Mouse (Mus musculus) hematopoietic stem cell, adult 5-6 weeks (primary cell): ENCODE measurements around the gene Inafm1. TPM values are rescaled to one million over a fixed set of nuclear protein-coding genes. Genes with fewer than 3 reads are reported as not detected.
"Not testable (repeated sequence)": the region's sequence is repeated elsewhere in the genome, so short reads cannot be mapped to it uniquely, and the experiment has no call there.

Experiments used
- ATAC-seq, 2 experiments: fragments of 125-278 bp in 1 of 2; replicated peaks in 1 of 2; 2 replicates each; pipeline ENCODE4 v1.8.0; 2016 to 2017; ENCODE audit warnings: inconsistent platforms in 2 of 2, mild to moderate bottlenecking in 2 of 2, moderate number of reproducible peaks in 2 of 2, low read depth in 1 of 2, moderate TSS enrichment in 1 of 2; ENCODE audit not compliant: low FRiP score in 2 of 2, poor library complexity in 2 of 2, severe bottlenecking in 2 of 2, insufficient read depth in 1 of 2, low TSS enrichment in 1 of 2
- total RNA-seq: library from RNA; stranded (forward); fragments of 172-1452, 232-1000 nt; gene quantifications from 2 replicates; pipeline ENCODE4 v1.2.3, GENCODE M21; 2017

Inafm1 gene
- 14.0 and 14.3 TPM in 2 replicates for total RNA-seq

DNA sequence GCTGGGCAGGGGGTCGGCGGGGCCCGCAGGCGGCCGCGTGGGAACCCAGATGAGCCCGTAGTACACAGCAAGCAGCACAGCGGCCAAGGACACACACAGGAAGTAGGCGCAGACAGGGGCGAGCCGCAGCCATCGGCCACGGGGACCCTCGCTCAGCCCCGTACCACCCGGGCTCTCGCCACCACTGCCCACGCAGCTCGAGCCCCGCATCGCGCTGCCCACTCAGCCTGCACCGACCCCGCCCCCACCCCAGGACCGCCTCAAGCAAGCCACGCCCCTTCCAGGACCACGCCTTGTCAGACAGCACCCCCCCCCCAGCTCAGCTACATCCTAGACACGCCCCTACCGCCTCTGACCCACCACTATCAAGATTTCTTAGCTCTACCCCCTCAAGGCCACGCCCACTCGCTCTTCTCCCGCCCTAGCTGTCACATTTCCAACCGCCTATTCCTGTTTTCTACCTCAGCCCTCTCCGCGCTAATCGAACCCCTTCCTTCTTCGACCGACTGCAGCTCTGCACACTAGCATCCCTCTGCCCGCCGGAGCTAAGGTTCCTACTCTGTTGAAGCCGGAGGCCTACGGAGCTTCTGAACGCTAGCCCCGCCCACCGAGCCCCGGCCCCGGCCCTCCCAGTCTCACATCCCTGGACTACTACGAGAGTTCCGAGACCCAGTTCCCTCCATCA lies at the start of gene Inafm1:
TSS of gene Inafm1 (minus strand) at position 537 of the 685 bp plus-strand sequence.
- ATAC-seq = peak; percentile 67 to 74

DNA sequence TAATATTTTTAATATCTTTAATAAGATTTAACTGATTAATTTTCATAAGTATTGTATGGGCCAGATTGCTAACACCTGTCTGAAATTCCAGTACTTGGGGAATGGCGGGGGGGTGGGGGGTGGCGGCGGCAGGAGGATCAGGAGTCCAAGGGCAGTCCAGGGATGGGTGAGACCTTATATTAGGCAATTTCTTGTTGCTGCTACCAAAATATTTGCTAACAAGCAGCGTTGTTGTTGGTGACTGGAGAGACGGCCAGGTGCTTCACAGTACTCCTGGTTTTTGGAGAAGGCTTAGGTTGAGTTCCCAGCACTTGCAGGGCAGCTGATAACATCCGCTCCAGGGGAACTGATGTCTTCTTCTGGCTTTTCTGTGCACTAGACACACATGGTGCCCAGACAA lies 47.1 kb upstream of the Inafm1 start:
- ATAC-seq = no peak

DNA sequence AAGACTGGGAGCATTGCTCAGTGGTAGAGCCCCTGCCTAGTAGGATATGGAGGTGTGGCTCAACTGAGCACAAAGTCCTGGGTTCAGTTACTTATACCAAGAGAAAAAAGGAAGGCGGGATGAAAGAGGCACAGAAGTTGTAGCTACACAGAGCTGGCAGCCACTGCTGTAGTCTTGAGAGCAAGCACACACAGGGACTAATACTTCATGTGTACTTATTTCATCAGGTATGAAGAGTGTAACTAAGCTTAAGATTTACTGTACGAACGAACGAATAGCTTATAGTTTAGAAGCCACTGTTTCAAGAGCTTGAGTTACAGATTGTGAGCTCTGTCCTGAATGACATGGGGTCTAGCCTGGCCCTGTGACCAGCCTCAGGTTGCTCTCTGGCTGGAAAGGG lies 45.8 kb upstream of the Inafm1 start:
- no peak for ATAC-seq

DNA sequence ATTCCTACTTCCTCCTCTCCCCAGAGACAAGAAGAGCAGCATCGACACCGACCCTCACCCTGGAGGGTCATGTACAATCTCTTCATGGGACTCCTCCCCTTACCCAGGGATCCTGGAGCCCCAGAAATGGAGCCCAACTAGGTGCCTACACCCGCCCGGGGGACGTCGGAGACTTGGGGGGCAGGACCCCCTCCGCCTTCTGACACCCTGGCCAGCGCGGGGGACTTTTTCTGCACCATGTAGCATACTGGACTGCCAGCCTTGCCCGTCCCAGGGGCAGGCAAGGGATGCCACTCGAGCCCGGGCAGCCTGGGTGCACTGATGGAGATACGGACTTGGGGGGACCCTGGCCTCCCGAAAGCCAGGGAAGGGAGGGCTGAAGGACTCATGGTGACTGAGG lies 43.7 kb upstream of the Inafm1 start:
- ATAC-seq = no peak

DNA sequence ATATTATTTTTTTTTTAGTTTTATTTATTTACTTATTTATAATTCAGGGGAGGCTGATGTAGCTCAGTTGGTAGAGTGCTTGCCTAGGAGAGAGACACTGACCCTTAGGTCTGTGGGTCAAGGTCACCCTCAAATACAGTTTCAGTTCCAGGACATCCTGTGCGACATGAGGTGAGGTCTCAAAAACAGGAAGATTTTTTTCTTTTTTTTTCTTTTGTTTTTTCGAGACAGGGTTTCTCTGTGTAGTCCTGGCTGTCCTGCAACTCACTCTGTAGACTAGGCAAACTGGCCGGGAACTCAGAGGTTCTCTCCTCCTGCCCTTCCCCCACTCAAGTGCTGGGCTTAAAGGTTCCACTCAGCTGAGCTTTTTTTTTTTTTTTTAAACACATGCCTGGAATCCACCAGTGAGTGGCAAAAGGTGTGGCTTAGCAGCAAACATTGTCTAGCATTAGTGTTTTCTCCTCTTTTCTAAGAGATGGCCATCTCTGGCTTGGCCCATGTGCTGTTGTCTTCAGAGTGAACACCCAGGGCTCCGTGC lies 41.9 kb upstream of the Inafm1 start:
- ATAC-seq = no peak

DNA sequence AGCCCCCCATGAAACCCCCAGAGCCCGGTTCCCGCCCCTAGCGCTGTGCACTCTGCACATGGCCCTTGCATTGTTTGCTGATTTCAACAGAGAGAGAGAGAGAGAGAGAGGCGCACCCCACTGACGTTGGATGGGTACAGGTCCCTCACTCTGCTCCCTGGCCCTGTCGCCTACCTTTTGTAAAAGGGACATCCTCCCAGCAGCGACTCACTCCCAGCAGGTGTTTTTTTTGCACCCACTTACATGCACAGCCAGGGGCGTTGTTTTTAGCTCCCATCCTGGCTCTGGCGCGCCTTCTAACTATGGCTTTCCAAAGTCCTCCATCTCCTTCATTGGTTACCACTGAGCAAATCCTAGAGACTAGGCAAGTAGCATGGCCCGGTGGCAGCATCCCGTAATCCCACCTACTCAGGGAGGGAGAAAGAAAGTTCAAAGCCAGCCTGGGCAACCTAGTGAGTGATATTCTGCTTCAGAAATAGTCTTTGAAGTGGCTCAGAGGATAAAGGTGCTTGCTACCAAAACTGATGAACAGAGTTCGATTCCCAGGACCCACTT lies 40.9 kb upstream of the Inafm1 start:
- ATAC-seq = no peak

DNA sequence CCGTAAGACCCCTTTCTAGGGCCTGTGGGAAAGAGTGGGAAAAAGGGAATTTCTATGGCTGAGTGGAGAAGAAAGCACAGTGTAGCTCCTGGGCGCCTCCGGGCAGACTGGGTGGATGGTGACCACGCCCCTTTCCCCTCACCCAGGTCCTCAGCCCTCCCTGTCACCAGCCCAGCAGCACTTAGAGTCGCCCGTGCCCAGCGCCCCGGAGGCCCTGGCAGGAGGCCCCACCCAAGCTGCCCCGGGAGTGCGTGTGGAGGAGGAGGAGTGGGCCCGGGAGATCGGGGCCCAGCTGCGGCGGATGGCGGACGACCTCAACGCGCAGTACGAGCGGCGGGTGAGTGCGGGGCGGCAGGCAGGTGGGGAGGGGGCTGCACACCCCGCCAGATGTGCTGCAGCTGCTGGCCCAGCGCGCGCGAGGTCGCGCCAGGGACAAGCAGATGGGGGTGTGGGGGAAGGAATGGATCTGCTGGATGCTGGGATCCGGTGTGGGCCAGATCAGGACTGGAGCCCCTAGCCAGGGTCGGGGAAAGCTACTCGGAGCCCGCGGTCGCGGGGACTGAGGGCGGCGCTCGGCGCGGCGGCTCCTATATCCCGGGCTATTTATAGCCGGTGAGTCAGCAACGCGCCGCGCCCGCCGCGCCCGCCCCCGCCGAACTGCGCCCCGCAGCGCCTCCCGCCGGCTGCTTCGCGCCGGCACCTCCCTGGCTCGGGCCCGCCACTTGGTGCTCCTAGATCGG lies 40.2 kb upstream of the Inafm1 start:
- peak; percentile 9 to 18; a peak in 1 of 4 replicates for ATAC-seq

DNA sequence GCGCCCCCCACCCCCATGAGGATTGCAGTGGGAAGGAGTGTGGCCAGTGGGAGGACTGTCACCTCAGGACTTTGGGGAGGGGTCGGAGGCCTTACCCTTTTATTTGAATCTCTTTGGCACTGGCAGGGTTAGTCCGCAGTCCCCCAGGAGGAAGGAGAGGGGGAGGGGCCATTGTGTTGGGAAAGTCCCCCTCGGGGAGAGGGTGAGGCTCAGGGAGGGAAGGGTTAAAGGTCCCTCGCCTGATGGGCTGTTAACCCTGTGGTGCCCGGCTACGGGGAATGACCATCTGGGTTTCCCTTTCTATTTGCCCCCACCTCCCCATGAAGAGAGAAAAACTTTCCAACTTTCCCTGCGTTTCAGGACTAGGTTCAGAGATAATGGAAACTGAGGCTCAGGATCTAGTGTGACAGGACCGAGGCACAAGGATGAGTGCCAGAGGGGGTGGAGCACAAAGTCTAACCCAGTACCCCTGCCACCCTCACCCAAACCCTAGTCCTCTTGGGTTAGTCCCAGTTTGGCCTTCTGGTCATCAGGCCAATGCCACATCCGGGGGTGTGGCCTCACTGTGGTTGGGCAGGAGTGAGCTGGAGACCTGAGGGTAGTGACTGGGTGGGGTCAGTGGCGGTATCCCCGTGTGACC lies 39.4 kb upstream of the Inafm1 start:
- peak in 1 of 2 experiments; percentile 22; a peak in 1 of 4 replicates for ATAC-seq

DNA sequence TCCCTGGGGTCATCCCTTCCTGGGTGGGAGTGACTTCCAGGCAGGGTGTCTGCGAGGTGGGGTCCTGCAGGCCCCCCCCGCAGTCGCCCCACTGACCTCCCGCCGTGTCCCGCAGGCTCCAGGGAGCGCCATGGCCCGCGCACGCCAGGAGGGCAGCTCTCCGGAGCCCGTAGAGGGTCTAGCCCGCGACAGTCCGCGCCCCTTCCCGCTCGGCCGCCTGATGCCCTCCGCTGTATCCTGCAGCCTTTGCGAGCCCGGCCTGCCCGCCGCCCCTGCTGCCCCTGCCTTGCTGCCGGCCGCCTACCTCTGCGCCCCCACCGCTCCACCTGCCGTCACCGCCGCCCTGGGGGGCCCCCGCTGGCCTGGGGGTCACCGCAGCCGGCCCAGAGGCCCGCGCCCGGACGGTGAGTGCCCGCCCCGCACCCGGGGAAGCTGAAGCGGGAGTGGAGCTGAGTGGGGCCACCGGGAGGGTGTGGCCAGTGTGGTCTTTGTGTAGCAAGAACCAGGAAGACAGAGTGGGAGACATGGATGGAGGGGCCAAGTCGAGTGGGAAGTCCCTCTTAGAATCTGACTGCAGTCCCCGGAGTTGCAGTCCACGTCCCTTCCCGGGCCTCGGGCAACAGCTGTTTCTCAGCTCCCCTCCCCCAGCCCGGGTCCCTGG lies 38.7 kb upstream of the Inafm1 start:
- ATAC-seq = no peak

DNA sequence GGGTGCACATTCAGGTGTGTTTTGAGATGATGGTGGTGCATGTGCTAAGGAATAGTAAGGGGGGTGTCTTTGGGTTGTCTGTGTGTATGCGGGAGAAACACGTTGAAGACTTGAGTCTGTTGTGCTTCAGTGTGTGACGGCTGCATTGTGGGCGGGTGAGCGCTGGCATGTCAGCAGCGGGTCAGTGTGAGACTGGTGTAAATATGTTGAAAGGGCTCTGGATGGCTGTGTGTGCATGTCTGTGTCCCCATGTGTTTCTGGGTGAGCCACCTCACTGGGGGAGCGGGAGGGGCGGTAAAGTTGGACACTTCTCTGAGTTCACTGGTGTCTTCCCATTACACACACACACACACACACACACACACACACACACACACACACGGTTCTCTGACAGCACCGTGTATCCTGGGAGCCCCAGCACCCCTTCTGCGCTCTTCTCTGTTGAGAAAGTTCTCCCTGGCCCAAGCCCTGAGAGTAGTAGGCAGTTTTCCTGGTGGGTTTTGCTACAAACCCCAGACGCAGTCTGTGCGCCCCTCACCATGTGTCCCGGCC lies 38.1 kb upstream of the Inafm1 start:
- ATAC-seq = no peak

DNA sequence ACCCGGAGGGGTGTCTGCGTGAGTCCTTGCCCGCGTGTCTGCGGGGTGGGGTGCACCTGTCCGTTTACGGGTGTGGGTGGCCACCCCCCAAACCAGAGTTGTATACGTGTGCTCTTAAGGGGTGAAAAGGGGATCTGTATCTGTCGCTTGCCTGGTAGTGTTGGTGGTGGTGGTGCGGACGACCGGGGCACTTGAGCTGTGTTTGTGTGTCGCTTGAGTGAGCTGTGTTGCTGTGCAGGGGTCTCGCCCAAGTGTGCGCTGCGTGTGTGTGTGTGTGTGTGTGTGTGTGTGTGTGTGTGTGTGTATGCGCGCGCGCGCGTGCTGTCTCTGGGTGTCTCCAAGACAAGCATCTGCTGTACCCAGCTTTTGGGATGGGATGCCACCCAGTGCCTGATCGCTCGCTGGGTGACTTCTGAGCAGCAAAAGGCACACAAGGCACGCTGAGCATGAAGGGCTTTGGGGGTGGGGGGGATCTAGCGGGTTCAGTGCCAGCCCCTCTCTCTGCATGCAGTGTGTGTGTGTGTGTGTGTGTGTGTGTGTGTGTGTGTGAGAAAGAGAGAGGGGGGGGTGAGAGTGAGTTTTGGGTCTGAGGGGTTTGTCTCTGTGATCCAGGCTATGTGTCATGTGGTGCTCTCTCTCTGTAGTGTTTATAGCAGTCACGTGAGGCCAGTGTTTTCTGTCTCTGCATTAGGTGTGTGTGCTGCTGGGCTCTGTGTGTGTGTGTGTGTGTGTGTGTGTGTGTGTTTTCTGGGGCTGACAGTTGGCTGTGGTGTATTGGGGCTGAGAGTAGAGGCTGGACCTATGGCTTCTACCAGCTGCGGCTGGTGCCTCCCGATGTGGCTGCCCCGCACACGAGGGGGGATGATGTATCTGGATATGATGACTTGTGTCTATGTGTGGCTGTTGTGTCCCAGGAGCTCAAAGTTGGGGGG lies 37.4 kb upstream of the Inafm1 start:
- ATAC-seq = no peak

DNA sequence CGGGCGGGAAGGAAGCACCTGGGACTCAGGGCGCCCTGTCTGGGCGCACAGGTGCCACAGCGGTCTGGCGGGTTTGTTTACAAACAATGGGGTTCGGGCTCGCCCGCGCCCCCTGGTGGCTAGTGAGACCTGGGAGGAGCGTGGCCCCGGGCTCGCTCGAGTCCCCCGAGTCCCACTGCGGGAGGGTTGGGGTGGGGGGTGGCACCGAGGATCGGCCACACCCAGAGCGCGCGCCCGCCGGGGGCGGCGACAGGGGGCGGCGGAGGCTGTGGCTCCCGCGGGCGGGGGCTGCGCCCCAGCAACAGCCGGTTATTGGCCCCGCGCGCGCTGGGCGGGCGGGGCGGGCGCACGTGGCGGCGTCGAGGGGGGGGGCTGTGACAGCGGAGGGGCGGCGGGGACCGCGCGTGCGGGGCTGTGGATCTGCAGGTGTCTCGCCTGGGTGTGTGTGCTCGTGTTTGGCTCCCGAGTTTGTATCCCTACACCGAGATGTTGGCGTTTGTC lies 36.7 kb upstream of the Inafm1 start:
- ATAC-seq = peak; percentile 47 to 50

DNA sequence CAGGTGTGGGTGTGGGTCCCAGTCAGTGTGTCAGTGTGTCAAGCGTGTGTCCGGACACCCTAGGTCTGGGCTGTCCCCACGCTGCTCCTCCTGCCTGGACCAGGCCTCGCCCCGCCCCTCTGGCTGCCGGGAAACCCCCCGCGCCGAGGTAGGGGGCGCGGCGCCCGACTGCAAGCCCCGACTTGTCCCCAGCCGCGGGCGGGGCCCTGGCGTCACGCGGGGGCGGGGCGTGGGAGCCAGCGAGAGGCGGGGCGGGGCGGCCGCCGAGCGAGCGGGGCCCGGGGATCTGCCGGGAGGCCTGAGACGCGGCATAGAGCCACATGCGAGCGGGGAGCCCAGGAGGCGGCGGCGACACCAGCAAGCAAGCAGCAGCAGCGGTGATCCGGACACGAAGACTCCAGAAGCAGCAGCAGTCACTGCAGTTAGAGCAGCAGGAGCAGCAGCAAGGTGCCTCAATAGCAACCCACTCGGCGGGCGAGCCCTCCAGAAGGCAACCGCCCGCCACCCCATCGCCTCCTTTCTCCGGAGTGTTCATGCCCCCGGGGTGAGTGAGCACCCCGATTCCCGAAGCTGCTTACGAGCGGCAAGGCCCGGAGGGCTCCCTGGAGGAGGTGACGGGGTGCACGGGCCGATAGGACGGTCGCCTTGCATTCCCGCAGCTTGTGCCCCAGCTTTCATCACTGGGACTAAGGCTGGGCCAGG lies 36.1 kb upstream of the Inafm1 start:
- ATAC-seq = peak; percentile 2 to 11; a peak in 2 of 4 replicates

DNA sequence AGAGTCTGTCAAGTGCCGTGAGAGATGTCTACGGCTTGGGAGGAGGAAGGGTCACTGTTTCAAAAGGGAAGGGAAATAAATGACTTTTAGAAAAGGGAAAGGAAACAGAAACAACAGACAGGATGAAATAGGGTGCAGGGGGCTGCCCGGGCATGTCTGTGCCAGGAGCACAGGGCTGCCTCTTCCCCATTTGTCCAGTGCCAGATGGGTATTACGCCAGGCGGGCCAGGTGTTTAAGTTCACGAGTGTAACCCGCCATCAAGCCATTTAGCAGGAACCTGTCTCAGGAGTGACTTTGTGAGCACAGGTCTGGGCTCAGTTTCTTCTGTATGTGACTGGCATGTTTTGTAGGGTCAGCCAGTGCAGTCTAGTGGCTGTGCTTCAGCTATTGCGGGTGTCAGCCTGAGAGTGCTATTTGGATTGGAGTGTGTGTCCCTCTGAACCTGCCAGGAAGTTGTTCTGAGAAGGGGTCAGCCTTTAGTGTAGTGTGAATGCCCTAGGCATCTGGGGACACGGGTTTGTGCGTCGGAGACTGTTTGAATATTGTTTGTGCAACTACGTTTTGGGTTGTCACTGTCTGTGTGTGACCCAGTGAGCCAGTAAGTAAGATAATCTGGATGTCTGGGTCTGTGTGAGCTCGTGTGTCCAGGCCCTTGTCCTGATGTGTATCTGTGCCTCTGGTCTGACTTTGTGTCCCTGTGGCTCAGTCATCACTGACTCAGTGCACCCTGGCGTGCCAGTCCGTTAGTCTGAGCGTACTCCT lies 35.3 kb upstream of the Inafm1 start:
- peak in 1 of 2 experiments; percentile 19; a peak in 1 of 4 replicates for ATAC-seq

DNA sequence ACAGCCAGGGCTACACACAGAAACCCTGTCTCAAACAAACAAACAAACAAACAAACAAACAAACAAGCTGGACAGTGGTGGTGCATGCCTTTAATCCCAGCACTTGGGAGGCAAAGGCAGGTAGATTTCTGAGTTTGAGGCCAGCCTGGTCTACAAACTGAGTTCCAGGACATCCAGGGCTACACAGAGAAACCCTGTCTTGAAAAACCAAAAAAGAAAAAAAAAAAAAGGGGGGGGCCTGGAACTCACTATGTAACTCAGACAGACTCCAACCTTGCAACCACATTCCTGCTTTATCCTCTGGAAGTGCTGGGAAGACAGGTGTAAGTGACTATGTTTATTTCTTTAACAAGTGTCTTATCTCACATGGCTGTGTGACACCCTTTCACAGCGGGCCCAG lies 34.7 kb upstream of the Inafm1 start, which contains the start of gene Bbc3:
TSS of gene Bbc3 (plus strand) at position 301 of the 400 bp plus-strand sequence.
- not testable (repeated sequence) for ATAC-seq
